Mouse (Mus musculus) heart, embryonic 14.5 days (tissue): ENCODE data around the gene Hspa1l. TPM values are rescaled to one million over a fixed set of nuclear protein-coding genes. Genes with fewer than 3 reads are reported as not detected.
"Not testable (repeated sequence)": the region's sequence is repeated elsewhere in the genome, so short reads cannot be mapped to it uniquely, and the experiment has no call there.

Experiments used
- ATAC-seq: fragments of 200-750 bp; cut with Nextera tagmentation; 2 replicates; pipeline ENCODE4 v1.8.0; 2017; ENCODE audit warnings: low read depth, moderate TSS enrichment; ENCODE audit not compliant: insufficient number of reproducible peaks, insufficient read depth, low FRiP score
- H3K27ac ChIP-seq, 2 experiments: fragments of 200-500 bp in 1 of 2; fragments of 300-500 bp in 1 of 2; sonication (generic) in 1 of 2; replicated peaks in 1 of 2; 2 replicates each; pipeline ENCODE4 v1.5.1; 2012 to 2014; ENCODE audit warnings: low read depth in 2 of 2, low read length in 2 of 2, control low read depth in 1 of 2, mild to moderate bottlenecking in 1 of 2, mixed read lengths in 1 of 2; ENCODE audit not compliant: control insufficient read depth in 1 of 2, insufficient read depth in 1 of 2
- H3K27me3 ChIP-seq: fragments of 300-500 bp; sonication (generic); 2 replicates; pipeline ENCODE4 v1.6.1; 2014; ENCODE audit warnings: mild to moderate bottlenecking, low read length, control low read depth; ENCODE audit not compliant: control insufficient read depth, insufficient read depth
- H3K36me3 ChIP-seq: fragments of 300-500 bp; sonication (generic); 2 replicates; pipeline ENCODE4 v1.6.1; 2014; ENCODE audit warnings: mild to moderate bottlenecking, control low read depth, low read length, mixed read lengths; ENCODE audit not compliant: control insufficient read depth, insufficient read depth
- H3K4me1 ChIP-seq, 2 experiments: fragments of 200-500 bp in 1 of 2; fragments of 300-500 bp in 1 of 2; sonication (generic) in 1 of 2; 2 replicates each; pipeline ENCODE4 v1.6.1; 2012 to 2014; ENCODE audit warnings: low read length in 2 of 2, control low read depth in 1 of 2, mixed read lengths in 1 of 2; ENCODE audit not compliant: control insufficient read depth in 2 of 2, insufficient read depth in 2 of 2
- H3K4me2 ChIP-seq: fragments of 300-500 bp; sonication (generic); 2 replicates; pipeline ENCODE4 v1.6.1; 2014; ENCODE audit warnings: mild to moderate bottlenecking, low read length
- H3K4me3 ChIP-seq, 2 experiments: fragments of 200-500 bp in 1 of 2; fragments of 300-500 bp in 1 of 2; sonication (generic) in 1 of 2; 2 replicates each; pipeline ENCODE4 v1.5.1; 2012 to 2014; ENCODE audit warnings: low read length in 2 of 2, mild to moderate bottlenecking in 2 of 2, control low read depth in 1 of 2, low read depth in 1 of 2, moderate library complexity in 1 of 2; ENCODE audit not compliant: control insufficient read depth in 1 of 2, insufficient read depth in 1 of 2
- H3K9ac ChIP-seq: fragments of 300-500 bp; sonication (generic); 2 replicates; pipeline ENCODE4 v1.6.1; 2014; ENCODE audit warnings: mild to moderate bottlenecking, low read length
- H3K9me3 ChIP-seq: fragments of 300-500 bp; sonication (generic); 2 replicates; pipeline ENCODE4 v1.6.1; 2016; ENCODE audit warnings: low read length, control low read depth; ENCODE audit not compliant: control insufficient read depth
- WGBS: fragments of 180-500 bp; shearing (Covaris S2); extraction: QIAGEN DNeasy Blood & Tissue Kit; methylation state at CpG from one replicate; pipeline ENCODE4 v1.1.7; 2014; 5-methylcytosine and 5-hydroxymethylcytosine counted together
- polyA plus RNA-seq: library from polyadenylated mRNA; unstranded; fragments of >200 nt; fragmentation: Nextera tagmentation; extraction: Ambion mirVana; gene quantifications from 2 replicates; pipeline ENCODE4 v1.2.1, GENCODE M21; 2014

Hspa1l gene
- polyA plus RNA-seq, 1 experiment from 2014 or later: 2.7 TPM

- Histone ChIP-seq H3K27me3 (no peaks in the 10 kb centered on the region), H3K36me3 (peaks cover 52% of the 10 kb centered on the region), H3K4me1 (peaks cover 14 to 40% of the 10 kb centered on the region in 2 experiments), H3K4me3 (peak overlapping the region; percentile 74 to 76), H3K27ac (peak overlapping the region; percentile 9 to 98; a peak in 3 of 4 replicates), H3K9ac (peak overlapping the region; percentile 93), H3K9me3 (no peaks in the 10 kb centered on the region), H3K4me2 (peak overlapping the region; percentile 98)
- WGBS: 9% methylated on average over 12 of the region's 12 CpGs
- ATAC-seq: no peak
These were observed 29.8 kb downstream of the Hspa1l start for GRCm38 (mm10) chr17:35002153-35002865.

- H3K4me3 ChIP-seq: peak overlapping the region in 1 of 2 experiments; percentile 74; a peak in 1 of 4 replicates
- peaks cover 52% of the 10 kb centered on the region for H3K36me3 ChIP-seq
- peak overlapping the region; percentile 93; the same call in 1 of the 2 replicates for H3K9ac ChIP-seq
- H3K4me2 ChIP-seq: peak overlapping the region; percentile 98
- ATAC-seq: no peak
- no peaks in the 10 kb centered on the region for H3K27me3 ChIP-seq
- no peak overlapping the region for H3K27ac ChIP-seq
- peaks cover 14 to 35% of the 10 kb centered on the region in 2 experiments for H3K4me1 ChIP-seq
- 56% methylated on average over 9 of the region's 9 CpGs for WGBS
- H3K9me3 ChIP-seq: no peaks in the 10 kb centered on the region
These were observed 30.7 kb downstream of the Hspa1l start for GRCm38 (mm10) chr17:35003022-35003838.

GRCm38 (mm10) chr17:35004075-35004717 lies 31.7 kb downstream of the Hspa1l start:
- Histone ChIP-seq H3K4me3 (no peak overlapping the region), H3K36me3 (peaks cover 53% of the 10 kb centered on the region), H3K27ac (no peak overlapping the region), H3K4me2 (no peak overlapping the region), H3K4me1 (peaks cover 14 to 28% of the 10 kb centered on the region in 2 experiments), H3K9ac (no peak overlapping the region), H3K27me3 (no peaks in the 10 kb centered on the region), H3K9me3 (no peaks in the 10 kb centered on the region)
- WGBS: 93% methylated on average over 17 of the region's 17 CpGs
- no peak for ATAC-seq

- WGBS: 86% methylated on average over 10 of the region's 10 CpGs
- no peak for ATAC-seq
- H3K4me1 ChIP-seq: peaks cover 7 to 18% of the 10 kb centered on the region in 2 experiments
- no peak overlapping the region for H3K27ac ChIP-seq
- H3K4me3 ChIP-seq: no peak overlapping the region
- H3K4me2 ChIP-seq: no peak overlapping the region
- no peak overlapping the region for H3K9ac ChIP-seq
- H3K36me3 ChIP-seq: peaks cover 63% of the 10 kb centered on the region
- H3K9me3 ChIP-seq: no peaks in the 10 kb centered on the region
- no peaks in the 10 kb centered on the region for H3K27me3 ChIP-seq
These were observed 32.7 kb downstream of the Hspa1l start for GRCm38 (mm10) chr17:35005158-35005557.

- peaks cover 71% of the 10 kb centered on the region for H3K36me3 ChIP-seq
- H3K9ac ChIP-seq, ATAC-seq, H3K27ac ChIP-seq, H3K4me2 ChIP-seq, H3K27me3 ChIP-seq, H3K9me3 ChIP-seq, H3K4me3 ChIP-seq: not testable (repeated sequence)
- H3K4me1 ChIP-seq: peaks cover 7 to 18% of the 10 kb centered on the region in 2 experiments
- 93% methylated on average over 4 of the region's 5 CpGs for WGBS
These were observed 33.4 kb downstream of the Hspa1l start for GRCm38 (mm10) chr17:35005902-35006301.

- peaks cover 86% of the 10 kb centered on the region for H3K36me3 ChIP-seq
These were observed 35.0 kb downstream of the Hspa1l start for GRCm38 (mm10) chr17:35007387-35007991.

GRCm38 (mm10) chr17:35009586-35009985 lies 37.1 kb downstream of the Hspa1l start:
- WGBS: 88% methylated on average over 7 of the region's 7 CpGs
- Histone ChIP-seq H3K36me3 (peaks cover 96% of the 10 kb centered on the region), H3K9ac (no peak overlapping the region), H3K27ac (no peak overlapping the region), H3K4me3 (no peak overlapping the region), H3K4me2 (no peak overlapping the region), H3K27me3 (no peaks in the 10 kb centered on the region), H3K4me1 (no peaks in the 10 kb centered on the region), H3K9me3 (no peaks in the 10 kb centered on the region)
- no peak for ATAC-seq

More at GRCm38 (mm10) chr17:35007387-35007991, 35.0 kb downstream of the Hspa1l start:
- Histone ChIP-seq H3K4me1 (peaks cover 2 to 10% of the 10 kb centered on the region in 2 experiments), H3K9ac (no peak overlapping the region), H3K4me3 (no peak overlapping the region), H3K27ac (no peak overlapping the region), H3K4me2 (no peak overlapping the region), H3K9me3 (no peaks in the 10 kb centered on the region), H3K27me3 (no peaks in the 10 kb centered on the region)
- no peak for ATAC-seq
- 96% methylated on average over 7 of the region's 7 CpGs for WGBS
